Mouse (Mus musculus): ENCODE data around the gene Clic5. TPM values are rescaled to one million over a fixed set of nuclear protein-coding genes. Genes with fewer than 3 reads are reported as not detected.

Gene Clic5
- total RNA-seq, 1 experiment: 0.49 TPM

DNA sequence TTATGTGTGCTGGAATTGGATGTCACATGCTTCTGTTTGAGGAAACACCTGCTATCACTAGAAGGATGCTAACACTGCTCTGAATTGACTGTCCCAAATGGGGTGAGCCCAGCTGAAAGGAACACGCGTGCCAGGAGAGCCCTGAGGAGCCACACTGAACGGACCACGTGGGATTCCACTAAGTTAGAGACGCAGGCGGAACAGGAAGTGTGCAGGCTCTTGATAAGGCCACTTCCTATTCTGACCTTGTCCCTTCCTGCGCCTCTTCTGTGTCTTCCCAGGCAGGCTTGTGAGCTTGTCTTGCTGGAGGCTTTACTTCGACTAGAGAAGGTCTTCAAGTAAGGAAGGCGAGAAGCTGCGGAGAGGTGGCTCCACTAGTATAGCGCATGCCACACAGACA lies 27.9 kb upstream of the Clic5 start:
- no peaks in the 10 kb centered on the region for H3K4me1 ChIP-seq (ENCODE audit: control insufficient read depth in 2 of 2, insufficient read depth in 2 of 2, low read length in 2 of 2, poor library complexity in 1 of 2)
- H3K36me3 ChIP-seq (ENCODE audit: control insufficient read depth, insufficient read depth, low read length, poor library complexity, severe bottlenecking): no peaks in the 10 kb centered on the region
- no peaks in the 10 kb centered on the region for H3K9me3 ChIP-seq (ENCODE audit: control insufficient read depth, insufficient read depth, low read depth, low read length)
- H3K4me3 ChIP-seq (ENCODE audit: insufficient read depth in 1 of 2, low read depth in 1 of 2, low read length in 2 of 2, poor library complexity in 1 of 2, severe bottlenecking in 1 of 2): no peak overlapping the region
- H3K27ac ChIP-seq (ENCODE audit: insufficient read depth, low read depth, low read length, poor library complexity, severe bottlenecking): no peak overlapping the region
- no peak overlapping the region for H3K9ac ChIP-seq (ENCODE audit: insufficient read depth, low read depth, low read length, poor library complexity, severe bottlenecking)
- TF ChIP-seq CHD2 (IDR thresholded peaks at IDR 0.05; ENCODE audit: low read depth, low read length) (no peak), ZNF384 (IDR thresholded peaks at IDR 0.05; ENCODE audit: low read depth, low read length) (no peak), MAFK (IDR thresholded peaks at IDR 0.05; ENCODE audit: insufficient read depth, low read depth, low read length) (no peak), HCFC1 (IDR thresholded peaks at IDR 0.05; ENCODE audit: borderline replicate concordance, insufficient read depth, low read length) (no peak), ZC3H11A (IDR thresholded peaks at IDR 0.05; ENCODE audit: borderline replicate concordance, low read depth, low read length) (no peak)
- DNase-seq (ENCODE audit: low read depth, low spot score): no peak
- in situ Hi-C loops (cut with MboI; ENCODE audit: low sequenced_read_pairs in 2 of 2, unreplicated experiment in 2 of 2): no loop called here

DNA sequence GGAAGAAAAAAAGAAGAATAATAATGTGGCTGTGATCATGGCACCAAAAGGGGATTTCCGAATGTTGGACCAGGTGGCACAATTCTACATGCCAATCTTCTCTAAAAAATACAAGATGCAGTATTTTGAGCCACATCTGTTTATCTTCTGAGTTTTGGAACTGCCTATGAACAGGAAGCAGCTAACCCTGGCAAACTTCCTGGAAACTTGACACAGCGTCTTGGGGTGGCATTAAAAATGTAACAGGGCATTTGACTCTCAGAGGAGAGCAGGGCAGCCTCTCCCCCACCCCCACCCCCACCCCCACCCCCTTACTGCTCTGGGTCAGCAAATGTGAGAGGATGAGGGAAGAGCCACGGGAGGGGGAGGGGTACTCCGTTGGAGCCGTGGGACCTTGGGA lies 25.9 kb upstream of the Clic5 start:
- no peak for DNase-seq (ENCODE audit: low read depth, low spot score)
- H3K36me3 ChIP-seq (ENCODE audit: control insufficient read depth, insufficient read depth, low read length, poor library complexity, severe bottlenecking): no peaks in the 10 kb centered on the region
- no peak overlapping the region for H3K27ac ChIP-seq (ENCODE audit: insufficient read depth, low read depth, low read length, poor library complexity, severe bottlenecking)
- in situ Hi-C loops (cut with MboI; ENCODE audit: low sequenced_read_pairs in 2 of 2, unreplicated experiment in 2 of 2): no loop called here
- H3K9ac ChIP-seq (ENCODE audit: insufficient read depth, low read depth, low read length, poor library complexity, severe bottlenecking): no peak overlapping the region
- H3K4me1 ChIP-seq (ENCODE audit: control insufficient read depth in 2 of 2, insufficient read depth in 2 of 2, low read length in 2 of 2, poor library complexity in 1 of 2): peaks cover 1 to 2% of the 10 kb centered on the region in 2 experiments; a peak in 1 of 4 replicates
- H3K9me3 ChIP-seq (ENCODE audit: control insufficient read depth, insufficient read depth, low read depth, low read length): no peaks in the 10 kb centered on the region
- H3K4me3 ChIP-seq (ENCODE audit: insufficient read depth in 1 of 2, low read depth in 1 of 2, low read length in 2 of 2, poor library complexity in 1 of 2, severe bottlenecking in 1 of 2): no peak overlapping the region
- no peak for TF ChIP-seq HCFC1 (IDR thresholded peaks at IDR 0.05; ENCODE audit: borderline replicate concordance, insufficient read depth, low read length)

DNA sequence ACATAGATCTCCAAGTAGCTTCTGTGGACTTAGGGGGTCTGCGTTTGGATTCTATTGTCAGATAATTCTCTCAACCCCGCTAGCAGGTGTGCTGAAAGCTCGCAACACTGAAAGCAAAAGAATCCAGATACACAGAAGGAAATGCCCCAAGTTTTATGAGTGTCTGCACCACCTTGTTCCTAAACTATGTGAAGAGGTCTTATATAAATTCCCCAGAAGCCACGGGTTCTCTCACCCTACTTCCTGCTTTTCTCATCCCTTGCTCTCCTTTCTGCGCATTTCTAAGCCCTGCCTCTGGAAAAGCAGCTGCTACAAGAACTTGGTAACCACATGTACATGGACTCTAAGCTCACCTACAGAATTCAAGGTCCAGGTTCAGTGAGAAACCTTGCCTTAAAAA lies 25.4 kb upstream of the Clic5 start:
- in situ Hi-C loops (cut with MboI; ENCODE audit: low sequenced_read_pairs in 2 of 2, unreplicated experiment in 2 of 2): no loop called here
- no peaks in the 10 kb centered on the region for H3K36me3 ChIP-seq (ENCODE audit: control insufficient read depth, insufficient read depth, low read length, poor library complexity, severe bottlenecking)
- peaks cover 1 to 5% of the 10 kb centered on the region in 2 experiments; a peak in 1 of 4 replicates for H3K4me1 ChIP-seq (ENCODE audit: control insufficient read depth in 2 of 2, insufficient read depth in 2 of 2, low read length in 2 of 2, poor library complexity in 1 of 2)
- no peak overlapping the region for H3K27ac ChIP-seq (ENCODE audit: insufficient read depth, low read depth, low read length, poor library complexity, severe bottlenecking)
- no peaks in the 10 kb centered on the region for H3K9me3 ChIP-seq (ENCODE audit: control insufficient read depth, insufficient read depth, low read depth, low read length)
- no peak overlapping the region for H3K9ac ChIP-seq (ENCODE audit: insufficient read depth, low read depth, low read length, poor library complexity, severe bottlenecking)
- TF ChIP-seq ZNF384 (IDR thresholded peaks at IDR 0.05; ENCODE audit: low read depth, low read length): no peak
- TF ChIP-seq HCFC1 (IDR thresholded peaks at IDR 0.05; ENCODE audit: borderline replicate concordance, insufficient read depth, low read length): no peak
- no peak for TF ChIP-seq MAFK (IDR thresholded peaks at IDR 0.05; ENCODE audit: insufficient read depth, low read depth, low read length)
- TF ChIP-seq ZC3H11A (IDR thresholded peaks at IDR 0.05; ENCODE audit: borderline replicate concordance, low read depth, low read length): no peak
- TF ChIP-seq CHD2 (IDR thresholded peaks at IDR 0.05; ENCODE audit: low read depth, low read length): no peak
- H3K4me3 ChIP-seq (ENCODE audit: insufficient read depth in 1 of 2, low read depth in 1 of 2, low read length in 2 of 2, poor library complexity in 1 of 2, severe bottlenecking in 1 of 2): no peak overlapping the region
- DNase-seq (ENCODE audit: low read depth, low spot score): no peak

DNA sequence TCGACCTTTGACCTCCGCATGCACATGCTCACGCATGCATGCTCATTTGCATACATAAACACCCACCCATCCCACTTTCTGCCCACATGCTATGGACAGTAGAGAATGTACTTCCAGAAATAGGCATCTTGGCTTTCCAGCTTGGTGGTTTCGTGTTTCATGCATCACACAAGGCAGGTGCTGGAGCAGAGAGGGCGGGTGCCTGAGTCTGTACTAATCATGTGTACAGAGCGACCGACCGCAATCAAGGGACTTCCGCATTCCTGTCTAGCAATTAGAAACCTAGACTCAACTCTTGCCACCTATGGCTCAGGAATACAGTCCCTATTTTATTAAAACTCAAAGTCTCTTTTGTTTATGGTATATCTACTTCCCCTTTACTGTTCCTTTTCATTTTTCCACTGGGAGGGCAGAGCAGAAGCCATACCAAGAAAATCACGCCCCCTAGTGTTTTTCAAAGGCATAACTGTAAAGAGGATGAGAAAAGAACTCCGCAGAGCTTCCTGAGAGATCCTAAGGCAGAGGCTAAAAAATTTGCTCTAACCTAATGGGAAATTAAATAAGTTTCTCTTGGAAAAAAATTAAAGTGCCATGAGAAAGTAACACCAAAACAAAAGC lies 22.5 kb upstream of the Clic5 start:
- H3K36me3 ChIP-seq (ENCODE audit: control insufficient read depth, insufficient read depth, low read length, poor library complexity, severe bottlenecking): no peaks in the 10 kb centered on the region
- H3K9ac ChIP-seq (ENCODE audit: insufficient read depth, low read depth, low read length, poor library complexity, severe bottlenecking): no peak overlapping the region
- no peaks in the 10 kb centered on the region for H3K9me3 ChIP-seq (ENCODE audit: control insufficient read depth, insufficient read depth, low read depth, low read length)
- DNase-seq (ENCODE audit: low read depth, low spot score): no peak
- H3K27ac ChIP-seq (ENCODE audit: insufficient read depth, low read depth, low read length, poor library complexity, severe bottlenecking): no peak overlapping the region
- in situ Hi-C loops (cut with MboI; ENCODE audit: low sequenced_read_pairs in 2 of 2, unreplicated experiment in 2 of 2): no loop called here
- H3K4me3 ChIP-seq (ENCODE audit: insufficient read depth in 1 of 2, low read depth in 1 of 2, low read length in 2 of 2, poor library complexity in 1 of 2, severe bottlenecking in 1 of 2): no peak overlapping the region; a peak in 1 of 4 replicates
- H3K4me1 ChIP-seq (ENCODE audit: control insufficient read depth in 2 of 2, insufficient read depth in 2 of 2, low read length in 2 of 2, poor library complexity in 1 of 2): peaks cover 1 to 5% of the 10 kb centered on the region in 2 experiments; a peak in 1 of 4 replicates
- TF ChIP-seq ZC3H11A (IDR thresholded peaks at IDR 0.05; ENCODE audit: borderline replicate concordance, low read depth, low read length) (no peak), CHD2 (IDR thresholded peaks at IDR 0.05; ENCODE audit: low read depth, low read length) (no peak), ZNF384 (IDR thresholded peaks at IDR 0.05; ENCODE audit: low read depth, low read length) (no peak), HCFC1 (IDR thresholded peaks at IDR 0.05; ENCODE audit: borderline replicate concordance, insufficient read depth, low read length) (no peak), MAFK (IDR thresholded peaks at IDR 0.05; ENCODE audit: insufficient read depth, low read depth, low read length) (no peak)

DNA sequence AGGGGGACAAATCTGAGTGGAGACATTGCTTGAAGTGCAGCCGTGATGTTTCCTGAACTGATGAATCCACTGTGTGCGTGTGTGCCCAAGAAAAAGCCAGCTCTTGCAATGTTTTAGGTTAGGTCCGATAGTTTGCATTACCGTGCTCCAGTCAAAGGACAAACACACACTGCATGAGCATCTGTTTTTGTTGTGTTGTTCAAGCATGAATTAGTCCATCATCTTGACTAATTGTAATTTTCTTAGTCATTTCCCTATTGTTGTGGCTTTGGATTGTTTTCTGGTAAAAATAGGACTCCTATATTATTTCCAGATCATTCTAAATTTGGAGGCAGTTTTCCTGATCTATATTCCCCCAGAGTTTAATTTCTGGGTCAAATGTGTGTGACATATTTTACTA lies 18.7 kb upstream of the Clic5 start:
- Histone ChIP-seq H3K4me3 (ENCODE audit: insufficient read depth in 1 of 2, low read depth in 1 of 2, low read length in 2 of 2, poor library complexity in 1 of 2, severe bottlenecking in 1 of 2) (no peak overlapping the region), H3K9ac (ENCODE audit: insufficient read depth, low read depth, low read length, poor library complexity, severe bottlenecking) (no peak overlapping the region), H3K36me3 (ENCODE audit: control insufficient read depth, insufficient read depth, low read length, poor library complexity, severe bottlenecking) (no peaks in the 10 kb centered on the region), H3K4me1 (ENCODE audit: control insufficient read depth in 2 of 2, insufficient read depth in 2 of 2, low read length in 2 of 2, poor library complexity in 1 of 2) (peaks cover 1 to 5% of the 10 kb centered on the region in 2 experiments; a peak in 1 of 4 replicates), H3K9me3 (ENCODE audit: control insufficient read depth, insufficient read depth, low read depth, low read length) (no peaks in the 10 kb centered on the region), H3K27ac (ENCODE audit: insufficient read depth, low read depth, low read length, poor library complexity, severe bottlenecking) (no peak overlapping the region)
- in situ Hi-C loops (cut with MboI; ENCODE audit: low sequenced_read_pairs in 2 of 2, unreplicated experiment in 2 of 2): no loop called here
- no peak for DNase-seq (ENCODE audit: low read depth, low spot score)
- TF ChIP-seq CHD2 (IDR thresholded peaks at IDR 0.05; ENCODE audit: low read depth, low read length): no peak
- TF ChIP-seq ZNF384 (IDR thresholded peaks at IDR 0.05; ENCODE audit: low read depth, low read length): no peak
- no peak for TF ChIP-seq MAFK (IDR thresholded peaks at IDR 0.05; ENCODE audit: insufficient read depth, low read depth, low read length)
- TF ChIP-seq HCFC1 (IDR thresholded peaks at IDR 0.05; ENCODE audit: borderline replicate concordance, insufficient read depth, low read length): no peak
- no peak for TF ChIP-seq ZC3H11A (IDR thresholded peaks at IDR 0.05; ENCODE audit: borderline replicate concordance, low read depth, low read length)

Measured in ES-E14 (cell line).